Mouse (Mus musculus): Measurements from ENCODE around the gene Sept3.
"Not testable (repeated sequence)": the region's sequence is repeated elsewhere in the genome, so short reads cannot be mapped to it uniquely, and the experiment has no call there.

Sept3 gene

DNA sequence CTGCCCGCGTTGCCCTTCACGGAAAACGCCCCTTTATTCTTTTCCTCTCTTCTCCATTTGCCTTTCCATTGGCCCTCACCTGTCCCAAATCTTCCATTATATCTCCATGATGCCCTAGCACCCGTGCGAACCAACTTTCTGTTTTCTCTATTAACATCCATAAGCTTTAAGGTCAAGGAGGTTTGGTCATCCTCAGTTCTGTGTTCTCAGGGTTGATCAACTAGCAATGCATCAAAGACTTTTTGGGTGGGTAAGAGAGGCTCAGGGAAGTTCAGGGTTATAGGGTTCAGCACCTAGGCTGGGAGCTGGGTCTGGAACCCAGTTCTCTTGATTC, at the start of gene Sept3:
Gene Sept3, plus strand, starts transcription at position 301 of the 334 bp plus-strand sequence.
- no peak for DNase-seq (ENCODE audit: low spot score in 2 of 2)

DNA sequence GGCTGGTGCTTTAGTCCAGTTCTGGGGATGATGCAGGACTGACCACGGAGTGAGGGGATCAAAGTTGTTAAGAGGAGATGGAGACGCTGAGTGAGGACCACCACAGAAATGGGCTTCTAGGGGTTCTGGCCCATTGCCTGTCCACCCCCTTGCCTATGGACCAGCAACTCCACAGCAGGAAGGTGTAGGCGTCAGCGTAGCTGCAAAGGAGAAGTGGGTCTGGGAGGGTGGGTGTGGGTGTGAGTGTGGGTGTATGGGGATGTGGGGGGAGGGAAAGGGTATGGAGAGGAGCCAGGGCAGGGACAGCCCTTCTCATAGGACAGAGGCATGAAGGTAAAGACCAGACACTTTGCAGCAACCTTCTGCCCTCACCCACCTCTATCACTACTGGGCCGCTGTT, 48.9 kb upstream of the Sept3 start:
- no peak for DNase-seq (ENCODE audit: low spot score in 2 of 2)

DNA sequence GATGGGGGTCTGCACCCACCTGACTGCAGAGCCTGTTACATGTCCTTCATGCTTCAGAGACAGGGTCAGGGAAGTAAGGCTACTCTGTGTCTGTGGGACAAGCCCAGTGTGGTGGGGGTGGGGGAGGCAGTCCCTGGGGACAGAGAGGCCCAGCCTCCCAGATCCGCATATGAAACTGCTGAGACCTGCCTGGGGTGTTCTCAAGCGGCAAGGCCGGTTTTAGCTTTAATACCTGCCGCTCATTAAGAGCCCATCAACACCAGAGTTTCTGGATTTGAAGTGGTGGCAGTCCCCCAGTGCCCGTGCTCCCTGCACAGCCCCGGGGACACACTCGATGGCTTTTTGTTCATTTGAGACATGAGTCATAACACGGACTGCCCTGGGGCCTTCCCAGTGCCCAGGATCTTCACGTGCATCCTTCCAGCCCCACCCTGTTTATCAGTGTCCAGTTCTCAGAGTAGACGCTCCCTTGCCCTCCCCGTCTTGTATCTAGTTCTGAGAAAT, 45.1 kb upstream of the Sept3 start:
- no peak for DNase-seq (ENCODE audit: low spot score in 2 of 2)

DNA sequence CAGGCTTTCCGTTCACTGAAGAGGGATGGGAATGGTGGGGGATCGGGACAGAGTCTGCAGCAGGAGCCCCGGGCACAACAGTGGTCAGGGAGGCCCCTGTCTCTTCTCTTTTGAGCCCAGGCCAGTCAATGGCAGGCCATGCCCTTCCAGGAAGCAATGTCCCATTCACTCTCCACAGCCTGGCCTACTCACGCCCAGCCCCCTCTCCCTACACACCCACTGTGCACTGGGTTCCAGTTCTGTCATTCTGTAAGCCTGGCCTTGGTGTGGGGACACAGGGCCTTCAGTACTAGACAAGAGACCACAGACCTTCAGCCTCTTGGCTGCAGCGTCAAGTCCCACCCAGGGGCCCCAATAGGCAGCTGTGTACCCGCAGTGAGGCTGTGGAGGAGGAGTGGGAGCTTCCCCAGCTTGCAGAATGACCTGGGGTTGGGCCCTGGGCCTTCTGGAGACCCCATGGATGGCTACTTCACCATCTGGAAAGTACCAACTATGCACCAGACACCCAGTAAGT, 44.5 kb upstream of the Sept3 start:
- DNase-seq (ENCODE audit: low spot score in 2 of 2) = no peak

DNA sequence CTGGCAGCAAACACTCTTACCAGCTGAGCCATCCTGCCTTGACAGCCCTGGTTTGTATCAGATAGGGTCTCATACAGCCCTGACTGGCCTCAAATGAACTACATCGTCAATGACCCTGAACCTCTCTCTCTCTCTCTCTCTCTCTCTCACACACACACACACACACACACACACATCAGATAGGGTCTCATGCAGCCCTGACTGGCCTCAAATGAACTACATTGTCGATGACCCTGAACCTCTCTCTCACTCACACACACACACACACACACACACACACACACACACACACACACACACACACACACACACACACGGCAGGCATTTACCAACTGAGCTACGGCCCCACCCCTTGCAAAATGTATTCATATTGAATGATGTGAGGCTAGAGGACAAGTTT, 43.6 kb upstream of the Sept3 start:
- no peak for DNase-seq (ENCODE audit: low spot score in 2 of 2)

DNA sequence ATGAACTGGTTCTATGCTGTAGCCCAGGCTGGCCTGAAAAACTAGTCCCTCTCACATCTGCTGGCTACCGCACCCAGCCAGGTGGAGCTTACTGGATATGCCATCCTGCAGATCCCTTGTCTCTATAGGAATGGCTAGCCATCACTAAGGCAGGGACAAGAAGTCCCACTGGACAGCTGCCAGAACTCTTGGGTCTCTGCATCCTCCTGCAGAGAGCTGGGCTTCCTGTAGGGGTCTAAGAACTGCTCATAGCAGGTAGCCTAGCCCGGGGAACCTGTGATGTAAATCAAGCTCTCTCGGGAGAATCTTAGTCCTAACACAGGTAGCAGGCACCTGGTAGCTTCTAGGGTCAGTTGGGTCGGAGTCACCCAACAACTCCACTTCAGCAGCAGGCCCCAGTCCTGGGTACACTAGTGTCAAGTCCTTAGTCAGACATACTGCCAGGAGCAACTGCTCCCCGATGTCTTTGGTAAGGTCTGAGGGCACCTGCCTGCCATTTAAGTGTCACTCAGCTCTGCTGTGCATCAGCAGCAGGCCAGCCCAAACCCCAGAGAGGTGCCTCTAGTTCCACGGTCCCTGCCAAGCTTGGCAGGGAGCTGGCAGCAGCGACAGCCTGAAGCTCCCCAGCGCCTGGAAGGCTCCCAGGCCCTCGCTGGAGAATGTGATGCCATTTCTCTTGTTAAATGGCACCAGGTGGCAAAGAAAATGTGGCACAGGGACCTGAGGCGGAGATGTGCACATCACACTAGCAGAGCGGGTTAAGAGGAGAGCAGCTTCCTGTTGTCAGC, 42.9 kb upstream of the Sept3 start:
- DNase-seq (ENCODE audit: low spot score in 2 of 2) = no peak

DNA sequence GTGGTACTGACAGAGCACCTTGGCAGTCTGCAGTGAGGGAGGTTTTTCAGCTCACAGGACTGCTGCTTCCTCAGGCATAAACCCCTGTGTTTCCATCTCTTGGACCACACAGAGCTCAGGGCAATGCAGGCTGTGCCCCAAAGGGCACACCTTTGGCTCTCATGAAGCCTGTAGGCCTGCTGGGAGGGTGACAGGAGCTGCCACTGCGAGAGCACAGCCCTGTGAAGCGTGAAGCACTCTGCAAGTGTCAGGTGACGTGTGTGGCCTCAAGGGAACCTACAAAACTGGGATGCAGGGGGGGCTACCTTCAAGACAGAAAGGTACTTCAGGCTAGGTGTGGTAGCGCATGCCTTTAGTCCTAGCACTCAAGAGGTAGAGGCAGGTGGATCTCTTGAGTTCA, 42.0 kb upstream of the Sept3 start:
- no peak for DNase-seq (ENCODE audit: low spot score in 2 of 2)

DNA sequence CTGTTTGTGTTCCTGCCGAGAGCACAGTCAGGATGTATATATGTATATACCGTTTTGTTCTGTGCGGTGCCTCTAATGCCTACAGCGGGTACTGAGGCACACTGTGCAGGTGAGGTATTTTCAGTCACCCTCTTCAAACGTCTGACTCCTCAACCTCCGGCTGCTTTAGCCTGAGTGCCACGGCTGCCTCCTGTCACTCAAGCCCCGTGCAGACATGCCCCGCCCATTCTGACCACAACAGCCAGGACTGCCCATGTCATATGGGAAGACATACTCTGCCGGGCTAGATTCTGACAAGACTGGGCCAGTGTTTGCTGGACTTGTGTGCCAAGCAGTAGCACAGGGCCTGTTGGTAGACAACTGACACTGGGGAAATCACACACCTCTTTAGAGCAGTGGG, 39.0 kb upstream of the Sept3 start:
- no peak for DNase-seq (ENCODE audit: low spot score in 2 of 2)

DNA sequence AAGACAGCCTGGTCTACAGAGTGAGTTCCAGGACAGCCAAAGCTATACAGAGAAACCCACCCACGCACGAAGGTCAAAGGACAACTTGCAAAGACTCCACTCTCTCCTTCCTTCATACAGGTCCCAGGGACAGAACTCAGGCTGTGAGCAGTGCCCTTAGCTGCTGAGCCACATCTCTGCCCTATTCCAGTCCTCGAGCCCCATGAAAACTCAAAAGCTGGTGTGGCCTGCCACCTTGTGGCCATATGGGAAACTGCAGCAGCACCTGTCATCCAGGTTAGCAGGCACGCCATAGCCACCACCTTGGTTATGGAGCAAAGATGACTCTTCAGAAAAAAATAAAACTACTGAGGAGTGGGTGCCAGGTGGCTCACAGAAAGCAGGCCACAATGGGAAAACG, 38.1 kb upstream of the Sept3 start:
- DNase-seq (ENCODE audit: low spot score in 2 of 2) = peak; percentile 84

DNA sequence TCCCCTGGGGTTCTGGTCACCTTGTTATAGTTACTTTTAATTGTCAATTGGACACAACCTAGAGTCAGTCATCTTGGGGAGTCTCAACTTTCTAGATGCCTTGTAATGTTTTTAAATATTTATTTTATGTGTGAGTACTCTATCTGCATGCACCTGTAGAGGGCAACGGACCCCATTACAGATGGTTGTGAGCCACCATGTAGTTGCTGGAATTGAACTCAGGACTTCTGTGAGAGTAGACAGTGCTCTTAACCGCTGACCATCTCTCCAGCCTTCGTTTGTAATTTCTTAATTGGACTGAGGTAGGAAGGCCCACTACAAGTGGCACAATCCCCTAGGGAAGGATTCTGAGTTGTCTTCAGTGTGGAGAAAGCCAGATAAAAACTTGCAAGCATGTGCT, 31.4 kb upstream of the Sept3 start:
- DNase-seq (ENCODE audit: low spot score in 2 of 2) = no peak

DNA sequence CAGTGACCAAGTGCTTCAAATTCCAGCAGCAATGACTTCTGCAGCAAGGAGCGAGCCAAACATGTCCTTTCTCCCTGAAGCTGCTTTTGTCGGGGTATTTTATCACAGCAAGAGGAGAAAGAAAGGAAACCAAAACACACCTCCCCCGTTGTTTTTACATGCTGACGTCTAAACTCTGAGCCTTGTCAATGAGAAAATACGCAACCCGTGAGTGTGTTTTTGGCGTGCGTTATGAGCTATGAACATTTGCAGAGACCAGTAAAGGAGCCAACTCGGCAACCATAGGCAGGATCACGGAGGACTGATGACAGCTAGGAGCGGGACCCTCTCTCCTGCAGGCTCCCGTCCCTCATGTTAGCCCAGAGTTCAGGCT, 31.0 kb upstream of the Sept3 start:
- DNase-seq (ENCODE audit: low spot score in 2 of 2) = no peak

DNA sequence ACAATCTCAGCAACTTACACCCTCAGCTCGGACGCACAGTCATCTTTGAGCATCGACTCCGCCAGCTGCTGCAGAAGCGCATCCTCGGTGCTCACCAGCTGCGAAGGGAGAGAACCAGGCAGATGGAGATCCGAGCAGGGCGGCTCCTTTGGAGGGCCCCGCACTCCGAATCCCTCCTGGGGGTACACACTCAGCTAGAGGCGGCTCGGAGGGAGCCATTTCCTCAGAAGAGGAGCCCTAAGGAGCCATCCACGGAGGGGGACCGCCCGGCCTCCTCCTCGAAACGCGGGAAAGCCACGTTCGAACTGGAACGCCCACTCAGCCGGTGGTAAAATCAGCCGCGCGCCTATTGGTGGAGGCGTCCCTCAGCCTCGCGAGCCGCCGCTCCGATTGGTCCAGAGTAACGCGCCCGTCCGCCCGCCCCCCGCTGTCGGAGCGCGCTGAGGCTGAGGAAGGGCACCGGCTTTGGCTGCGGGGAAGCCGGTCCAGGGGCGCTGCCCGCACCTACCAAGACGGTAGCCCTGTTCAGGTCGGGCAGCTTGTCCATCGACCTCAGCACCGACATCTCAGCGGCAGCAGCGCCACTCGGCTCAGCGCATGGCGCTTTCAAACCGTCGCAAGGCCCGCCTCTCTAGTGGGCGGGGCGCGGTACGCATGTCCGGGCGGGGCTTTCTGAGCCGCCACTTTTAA, 30.4 kb upstream of the Sept3 start, which contains the start of gene Cenpm:
Gene Cenpm, minus strand, starts transcription at position 634 of the 690 bp plus-strand sequence.
- DNase-seq (ENCODE audit: low spot score in 2 of 2) = peak; percentile 91

DNA sequence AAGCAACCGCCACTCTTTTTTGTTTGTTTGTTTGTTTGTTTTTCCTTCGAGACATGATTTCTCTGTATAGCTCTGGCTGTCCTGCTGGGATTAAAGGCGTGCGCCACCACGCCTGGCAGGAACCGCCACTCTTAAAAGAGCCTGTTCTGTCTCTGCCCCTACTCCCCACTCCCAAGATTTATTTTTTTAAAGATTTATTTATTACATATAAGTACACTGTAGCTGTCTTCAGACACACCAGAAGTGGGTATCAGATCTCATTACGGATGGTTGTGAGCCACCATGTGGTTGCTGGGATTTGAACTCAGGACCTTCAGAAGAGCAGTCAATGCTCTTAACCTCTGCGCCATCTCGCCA, 29.9 kb upstream of the Sept3 start:
- DNase-seq (ENCODE audit: low spot score in 2 of 2) = not testable (repeated sequence)

DNA sequence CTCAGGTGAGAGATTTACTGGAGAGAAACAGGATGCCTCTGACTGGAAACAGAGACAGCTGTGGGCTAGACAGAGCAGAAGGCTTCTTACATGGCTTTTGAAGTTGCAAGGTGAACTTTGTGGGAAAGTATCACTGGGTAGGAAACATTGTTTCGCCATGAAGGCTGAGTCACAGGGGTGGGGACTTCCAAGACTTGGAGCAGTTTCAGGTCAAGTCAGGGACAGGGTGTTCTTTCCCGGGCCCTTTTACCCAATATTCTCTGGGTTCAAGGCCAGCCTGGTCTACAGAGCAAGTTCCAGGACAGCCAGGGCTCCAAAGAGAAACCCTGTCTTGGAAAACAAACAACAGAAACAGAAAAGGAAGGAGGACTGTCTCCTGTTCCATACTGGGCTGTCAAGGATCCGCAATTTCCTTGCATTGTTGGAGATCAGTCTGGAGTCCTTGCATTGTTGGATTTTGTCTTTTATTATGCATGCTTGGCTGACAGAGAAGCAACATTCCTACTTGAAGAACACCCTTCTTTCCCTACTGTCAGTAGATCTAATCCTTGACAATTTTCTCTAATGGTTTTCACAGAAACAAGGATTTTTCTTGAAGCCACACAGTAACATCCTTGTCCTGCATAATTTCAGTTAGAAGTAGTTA, 27.4 kb upstream of the Sept3 start:
- peak in 1 of 2 experiments; percentile 38 for DNase-seq (ENCODE audit: low spot score in 2 of 2)

DNA sequence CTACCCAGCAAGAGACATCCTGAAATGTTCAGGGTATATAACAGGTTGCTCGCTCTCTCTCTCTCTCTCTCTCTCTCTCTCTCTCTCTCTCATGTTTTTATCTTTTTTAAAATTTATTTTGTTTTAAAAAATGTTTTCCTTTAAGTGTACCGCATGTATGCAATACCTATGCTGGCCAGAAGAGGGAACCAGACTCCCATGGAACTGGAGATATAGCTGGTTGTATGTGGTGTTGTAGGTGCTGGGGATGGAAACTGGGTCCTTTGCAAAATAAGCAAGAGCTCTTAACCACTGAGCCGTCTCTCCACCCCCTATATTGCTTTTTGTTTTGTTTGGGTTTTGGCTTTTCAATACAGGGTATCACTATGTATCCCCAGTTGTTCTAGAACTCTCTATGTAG, 23.1 kb upstream of the Sept3 start:
- no peak for DNase-seq (ENCODE audit: low spot score in 2 of 2)

DNA sequence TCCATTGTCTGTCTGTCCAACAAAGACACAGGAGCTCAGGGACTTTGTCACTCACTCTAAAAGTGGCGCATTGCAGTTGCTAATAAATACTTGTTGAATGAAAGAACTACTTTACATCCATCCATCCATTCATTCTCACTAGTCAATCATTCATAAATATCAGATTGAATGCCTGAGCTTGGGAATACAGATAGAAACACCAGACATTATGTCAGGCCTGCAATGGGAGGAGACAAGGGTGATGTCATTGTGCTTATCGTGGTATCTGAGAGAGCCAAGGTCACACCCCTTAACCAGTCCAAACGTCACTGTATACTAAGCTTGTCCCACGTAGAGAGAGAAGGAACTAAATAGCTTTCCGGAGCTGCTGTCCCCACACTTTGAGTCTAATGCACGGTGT, 22.6 kb upstream of the Sept3 start, which contains the start of gene 1500009C09Rik:
Gene 1500009C09Rik, plus strand, starts transcription at position 301 of the 400 bp plus-strand sequence.
- DNase-seq (ENCODE audit: low spot score in 2 of 2) = no peak

DNA sequence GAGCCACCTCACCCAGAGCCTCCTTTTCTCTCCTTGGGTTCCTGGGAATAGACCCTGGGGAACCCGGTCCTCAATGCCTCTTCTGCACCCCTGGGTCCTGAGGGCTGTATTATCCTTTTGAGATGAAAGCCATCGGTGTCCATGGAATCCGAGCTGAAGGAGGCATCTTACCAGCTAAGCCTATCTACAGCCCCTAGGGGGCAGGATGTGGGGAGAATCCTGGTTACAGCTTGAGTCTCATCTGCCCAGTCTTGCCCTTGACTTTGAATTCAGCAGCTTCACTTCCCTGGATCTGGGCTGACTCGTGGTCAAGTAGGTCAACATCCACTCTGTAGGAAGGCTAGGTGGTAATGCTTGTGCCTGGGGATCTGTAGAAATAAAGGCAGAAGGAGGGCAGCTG, 19.4 kb upstream of the Sept3 start:
- no peak for DNase-seq (ENCODE audit: low spot score in 2 of 2)

DNA sequence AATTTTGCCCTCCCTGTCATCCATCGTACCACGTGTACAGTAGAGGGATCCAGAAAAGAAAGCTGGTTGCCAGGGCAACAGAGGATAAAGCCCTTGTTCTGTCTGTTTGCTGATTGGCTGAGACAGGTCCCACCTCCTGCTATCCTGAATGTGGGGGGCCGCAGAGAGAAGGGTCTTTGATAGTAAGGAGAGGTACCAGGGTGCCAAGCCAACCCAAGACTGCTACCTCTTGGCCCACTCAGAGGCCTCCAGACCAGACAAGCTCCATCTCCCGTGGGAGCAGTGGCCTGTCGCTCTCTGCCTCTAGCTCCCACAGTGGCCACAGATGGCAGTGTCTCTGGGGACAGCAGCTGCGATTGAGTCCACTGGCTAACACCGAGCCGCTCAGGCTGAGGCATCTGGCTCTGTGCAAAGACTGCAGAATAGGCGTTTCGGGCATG, 18.7 kb upstream of the Sept3 start:
- DNase-seq (ENCODE audit: low spot score in 2 of 2) = no peak

DNA sequence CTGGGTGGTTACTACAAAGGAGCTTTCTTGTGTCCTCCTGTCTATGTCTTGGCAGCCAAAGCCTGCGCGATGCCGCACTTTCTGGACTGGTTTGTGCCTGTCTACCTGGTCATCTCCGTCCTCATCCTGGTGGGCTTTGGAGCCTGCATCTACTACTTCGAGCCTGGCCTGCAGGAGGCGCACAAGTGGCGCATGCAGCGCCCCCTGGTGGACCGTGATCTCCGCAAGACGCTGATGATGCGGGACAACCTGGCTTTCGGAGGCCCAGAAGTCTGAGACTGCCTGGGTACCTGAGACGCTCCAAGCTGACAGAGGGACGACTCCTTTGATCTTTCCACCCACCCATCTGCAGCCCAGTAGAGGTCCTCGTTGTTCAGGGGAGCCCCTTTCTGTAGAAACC, 15.2 kb upstream of the Sept3 start:
- peak in 1 of 2 experiments; percentile 43 for DNase-seq (ENCODE audit: low spot score in 2 of 2)

DNA sequence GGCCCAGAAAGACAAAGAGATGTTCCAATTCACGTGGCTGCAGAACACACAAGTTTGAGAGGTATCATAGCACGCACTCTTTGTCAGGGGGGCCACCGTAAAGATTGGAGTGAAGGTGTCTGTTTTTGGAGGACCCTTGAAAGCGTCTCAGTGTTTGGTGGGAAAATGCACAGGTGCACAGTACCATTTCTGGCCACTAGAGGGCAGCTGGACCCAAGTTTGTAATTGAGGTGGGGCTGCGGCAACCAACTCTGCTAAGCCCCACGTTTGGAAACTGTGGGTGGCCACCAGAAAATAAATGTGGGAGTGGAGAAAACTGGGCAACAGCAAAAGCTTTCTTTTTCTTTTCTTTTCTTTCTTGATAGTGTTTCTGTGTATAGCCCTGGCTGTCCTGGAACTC, 8.3 kb upstream of the Sept3 start:
- DNase-seq (ENCODE audit: low spot score in 2 of 2) = peak; percentile 44 to 55

DNA sequence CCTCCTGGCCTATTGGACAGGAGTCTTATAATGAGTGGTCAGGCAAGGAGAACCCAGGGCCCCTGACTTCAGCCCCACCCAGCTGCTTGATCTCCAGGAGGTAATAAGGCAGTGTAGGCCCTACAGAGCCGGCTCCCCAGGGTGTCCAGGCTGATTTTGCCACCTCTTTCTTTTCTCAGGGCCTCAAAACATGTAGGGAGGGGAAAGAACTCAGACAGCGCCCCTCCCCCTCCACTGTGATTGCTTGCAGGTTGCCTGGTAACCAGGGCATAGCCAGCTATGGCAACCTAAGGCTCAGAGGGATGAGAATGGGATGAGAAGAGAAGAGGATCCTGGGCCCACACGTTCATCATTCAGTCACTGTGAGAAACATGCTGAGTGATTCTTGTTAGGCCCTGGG, 6.5 kb upstream of the Sept3 start:
- DNase-seq (ENCODE audit: low spot score in 2 of 2) = no peak

DNA sequence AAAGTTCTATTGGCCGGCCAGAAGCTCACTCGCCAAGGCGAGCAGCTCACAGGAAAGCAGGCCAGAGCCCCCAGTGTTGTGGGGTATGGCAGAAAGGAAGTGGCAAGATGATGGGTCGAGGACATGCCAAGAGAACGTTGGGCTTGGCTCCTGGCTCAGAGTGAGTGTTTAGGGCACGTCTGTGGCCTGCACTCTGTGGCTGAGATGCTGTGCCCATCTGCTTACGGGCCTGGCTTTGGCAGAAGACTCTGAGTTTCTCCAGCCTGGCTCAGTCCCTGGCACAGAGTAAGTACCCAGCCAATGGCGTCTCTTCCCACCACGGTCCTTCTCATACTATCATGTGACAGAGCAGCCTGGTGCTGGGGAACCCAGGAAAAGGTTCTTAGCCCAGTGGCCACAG, 5.9 kb upstream of the Sept3 start:
- DNase-seq (ENCODE audit: low spot score in 2 of 2) = no peak
